Mouse (Mus musculus): ENCODE results near the gene Pced1b.

- TF ChIP-seq GATA1 (IDR thresholded peaks at IDR 0.05; ENCODE audit: borderline replicate concordance, low read length): no peak
- no peak for TF ChIP-seq FLI1 (IDR thresholded peaks at IDR 0.05; ENCODE audit: low read length)
These were observed 165.4 kb downstream of the Pced1b start for GRCm38 (mm10) chr15:97412308-97412707.

All from megakaryocyte, embryonic 14.5 days (primary cell).